13 mouse cellular contexts compared by ENCODE assay signal in genomic region chr15:4653706-4654105, GRCm38 (mm10).
"Had no signal": no experiment of that assay in that cellular context is flagged by ENCODE, and none has a peak within 500 bp of the region (broad histone marks: within the 10 kb centered on the region; RNA-seq: fewer than 3 reads in every experiment).

No protein-coding gene starts in this region.

- H3K4me1 ChIP-seq: limb, embryonic 12.5 days; liver, embryonic 15.5 days; midbrain, embryonic 13.5 days; stomach, embryonic 15.5 days had no signal

- H3K9ac ChIP-seq: limb, embryonic 12.5 days; liver, embryonic 15.5 days; midbrain, embryonic 13.5 days; stomach, embryonic 15.5 days had no signal

- H3K27me3 ChIP-seq: limb, embryonic 12.5 days; liver, embryonic 15.5 days; midbrain, embryonic 13.5 days; stomach, embryonic 15.5 days had no signal

- ATAC-seq: lung, postnatal 0 days; midbrain, embryonic 13.5 days had no signal

- H3K4me3 ChIP-seq: limb, embryonic 12.5 days; liver, embryonic 15.5 days; midbrain, embryonic 13.5 days; stomach, embryonic 15.5 days had no signal

- H3K9me3 ChIP-seq: limb, embryonic 12.5 days; liver, embryonic 15.5 days; midbrain, embryonic 13.5 days; stomach, embryonic 15.5 days had no signal

- DNase-seq: layer of hippocampus, adult 9-11 months; layer of hippocampus, postnatal 36 days; liver; lung, adult 2 months; lung, postnatal 36 days; right cerebral cortex, postnatal 14 days; thymus, adult 2 months; thymus, postnatal 25 days had no signal

- H3K36me3 ChIP-seq: limb, embryonic 12.5 days; liver, embryonic 15.5 days; midbrain, embryonic 13.5 days; stomach, embryonic 15.5 days had no signal

- H3K27ac ChIP-seq: limb, embryonic 12.5 days; liver, embryonic 15.5 days; midbrain, embryonic 13.5 days; stomach, embryonic 15.5 days had no signal

- H3K4me2 ChIP-seq: limb, embryonic 12.5 days; liver, embryonic 15.5 days; midbrain, embryonic 13.5 days; stomach, embryonic 15.5 days had no signal
